In genomic region chr12:3911831-3912348, GRCm38 (mm10) we compare ENCODE assay signal across 25 mouse cellular contexts. TPM values are rescaled to one million over a fixed set of nuclear protein-coding genes. Genes with fewer than 3 reads are reported as not detected.
DNase-seq lines count a peak whose midpoint lies in the region; ATAC-seq and TF ChIP-seq lines count a peak whose summit lies in the region.
"Had no signal": no experiment of that assay in that cellular context is flagged by ENCODE, and none has a peak within 500 bp of the region (broad histone marks: within the 10 kb centered on the region; RNA-seq: fewer than 3 reads in every experiment).

No protein-coding gene starts in this region.

- H3K4me3 ChIP-seq in heart, embryonic 10.5 days: no peak overlapping the region
- H3K4me3 ChIP-seq in intestine, embryonic 15.5 days (replicated peaks): no peak overlapping the region
- no peak overlapping the region for H3K4me3 ChIP-seq in intestine, postnatal 0 days (ENCODE audit: low read depth, low read length)
- no peak overlapping the region for H3K4me3 ChIP-seq in liver, embryonic 16.5 days (ENCODE audit: low read depth, low read length)
- H3K4me3 ChIP-seq: embryonic facial prominence, embryonic 13.5 days; forebrain, embryonic 10.5 days; forebrain, embryonic 13.5 days; heart, embryonic 13.5 days had no signal

- no peaks in the 10 kb centered on the region for H3K27me3 ChIP-seq in heart, embryonic 10.5 days (ENCODE audit: insufficient read depth, poor library complexity, severe bottlenecking)
- no peaks in the 10 kb centered on the region for H3K27me3 ChIP-seq in intestine, embryonic 15.5 days (replicated peaks)
- H3K27me3 ChIP-seq in intestine, postnatal 0 days (replicated peaks; ENCODE audit: control insufficient read depth, insufficient read depth, low read length): no peaks in the 10 kb centered on the region
- H3K27me3 ChIP-seq in liver, embryonic 16.5 days (ENCODE audit: control insufficient read depth, insufficient read depth, low read depth, low read length): no peaks in the 10 kb centered on the region
- H3K27me3 ChIP-seq: CH12.LX; embryonic facial prominence, embryonic 13.5 days; forebrain, embryonic 13.5 days; heart, embryonic 13.5 days; Patski had no signal

- no peak overlapping the region for H3K4me2 ChIP-seq in intestine, embryonic 15.5 days (replicated peaks)
- no peak overlapping the region for H3K4me2 ChIP-seq in intestine, postnatal 0 days (replicated peaks; ENCODE audit: low read depth)
- H3K4me2 ChIP-seq in liver, embryonic 16.5 days (ENCODE audit: low read depth, low read length): no peak overlapping the region
- H3K4me2 ChIP-seq: embryonic facial prominence, embryonic 13.5 days; forebrain, embryonic 13.5 days; heart, embryonic 13.5 days; hindbrain, embryonic 14.5 days had no signal

- no peak overlapping the region for H3K9ac ChIP-seq in intestine, embryonic 15.5 days
- no peak overlapping the region for H3K9ac ChIP-seq in intestine, postnatal 0 days (ENCODE audit: low read depth, low read length)
- no peak overlapping the region for H3K9ac ChIP-seq in liver, embryonic 16.5 days (ENCODE audit: low read depth, low read length)
- H3K9ac ChIP-seq: embryonic facial prominence, embryonic 13.5 days; forebrain, embryonic 13.5 days; heart, embryonic 13.5 days; hindbrain, embryonic 14.5 days had no signal

- no peak for TF ChIP-seq CTCF in intestine, postnatal 0 days (IDR thresholded peaks at IDR 0.05; ENCODE audit: low read depth)

- 89% methylated on average over 7 of the region's 7 CpGs for WGBS in heart, embryonic 10.5 days
- WGBS in intestine, embryonic 15.5 days: 87% methylated on average over 7 of the region's 7 CpGs
- WGBS in intestine, postnatal 0 days: 87% methylated on average over 7 of the region's 7 CpGs
- WGBS in liver, embryonic 16.5 days (ENCODE audit: insufficient replicate concordance): 69% methylated on average over 7 of the region's 7 CpGs

- peaks cover 6% of the 10 kb centered on the region; the same call in 1 of the 2 replicates for H3K4me1 ChIP-seq in heart, embryonic 10.5 days
- no peaks in the 10 kb centered on the region for H3K4me1 ChIP-seq in intestine, embryonic 15.5 days (replicated peaks)
- no peaks in the 10 kb centered on the region for H3K4me1 ChIP-seq in intestine, postnatal 0 days (replicated peaks; ENCODE audit: control insufficient read depth, insufficient read depth, low read length)
- H3K4me1 ChIP-seq in liver, embryonic 16.5 days (ENCODE audit: control insufficient read depth, low read depth, low read length): no peaks in the 10 kb centered on the region; the same call in 1 of the 2 replicates
- H3K4me1 ChIP-seq: embryonic facial prominence, embryonic 13.5 days; forebrain, embryonic 13.5 days had no signal

- intact Hi-C loops in gastrocnemius, postnatal 14 days (cut with DNase I; ENCODE audit: low total_unique reads): no loop called here

- no peak overlapping the region for H3K27ac ChIP-seq in heart, embryonic 10.5 days
- no peak overlapping the region for H3K27ac ChIP-seq in intestine, embryonic 15.5 days
- no peak overlapping the region for H3K27ac ChIP-seq in intestine, postnatal 0 days (ENCODE audit: low read depth, low read length)
- H3K27ac ChIP-seq in liver, embryonic 16.5 days (ENCODE audit: low read length): no peak overlapping the region
- H3K27ac ChIP-seq: embryonic facial prominence, embryonic 13.5 days; forebrain, embryonic 10.5 days; forebrain, embryonic 13.5 days; heart, embryonic 13.5 days; hindbrain, embryonic 14.5 days had no signal

- no peaks in the 10 kb centered on the region for H3K9me3 ChIP-seq in heart, embryonic 10.5 days
- no peaks in the 10 kb centered on the region for H3K9me3 ChIP-seq in intestine, embryonic 15.5 days
- no peaks in the 10 kb centered on the region for H3K9me3 ChIP-seq in intestine, postnatal 0 days (ENCODE audit: control insufficient read depth)
- no peaks in the 10 kb centered on the region for H3K9me3 ChIP-seq in liver, embryonic 16.5 days (replicated peaks; ENCODE audit: control insufficient read depth, low read length)
- H3K9me3 ChIP-seq: embryonic facial prominence, embryonic 13.5 days; forebrain, embryonic 10.5 days; forebrain, embryonic 13.5 days; G1E; heart, embryonic 13.5 days had no signal

- peaks cover 41% of the 10 kb centered on the region for H3K36me3 ChIP-seq in heart, embryonic 10.5 days
- peaks cover 28% of the 10 kb centered on the region for H3K36me3 ChIP-seq in intestine, embryonic 15.5 days
- H3K36me3 ChIP-seq in intestine, postnatal 0 days (ENCODE audit: control insufficient read depth, insufficient read depth): peaks cover 48% of the 10 kb centered on the region
- 0 out of 2 replicates have a peak, but pooled peaks cover 2% of the 10 kb centered on the region for H3K36me3 ChIP-seq in liver, embryonic 16.5 days (ENCODE audit: control insufficient read depth, insufficient read depth)
- H3K36me3 ChIP-seq: G1E had no signal

- 0 out of 2 replicates have a peak, but pooled peaks have one; percentile 7 for ATAC-seq in intestine, embryonic 15.5 days
- no peak for ATAC-seq in intestine, postnatal 0 days
- ATAC-seq in liver, embryonic 16.5 days (ENCODE audit: low read depth): peak; percentile 38; the same call in 1 of the 2 replicates
- ATAC-seq: forebrain, embryonic 13.5 days; forebrain, embryonic 16.5 days; Patski had no signal

- peak; percentile 91 for DNase-seq in heart, adult 11 months
- DNase-seq in heart, embryonic 10.5 days (ENCODE audit: low spot score): no peak
- no peak for DNase-seq in liver
- DNase-seq in gastrocnemius, postnatal 14 days: no peak
- DNase-seq: adrenal gland, postnatal 10 days; adrenal gland, postnatal 36 days; B cell, adult 2 months; cerebellum, adult 18-20 months; cerebellum, adult 9-10 months; gastrocnemius, postnatal 10 days; heart, adult 18-20 months had no signal

RNA-seq across cellular contexts. Expression of gene Pomc, which starts 42.9 kb away (rescaled TPM):
- 3.1 and 4.0 TPM in 2 replicates for polyA plus RNA-seq in heart, embryonic 10.5 days (2016; fragmentation: Nextera tagmentation; extraction: Ambion mirVana)
- polyA plus RNA-seq in intestine, embryonic 15.5 days (2015; fragmentation: Nextera tagmentation; extraction: Ambion mirVana): 2.4 and 3.4 TPM in 2 replicates
- polyA plus RNA-seq in intestine, postnatal 0 days (2015; fragmentation: Nextera tagmentation; extraction: Ambion mirVana): 1.0 and 1.3 TPM in 2 replicates
- 0.28 and 0.34 TPM in 2 replicates for polyA plus RNA-seq in liver, embryonic 16.5 days (2015; fragmentation: Nextera tagmentation; extraction: Ambion mirVana)
- total RNA-seq in gastrocnemius, postnatal 14 days (2021): under 1 TPM; 0.29 to 0.31 TPM
- total RNA-seq: common myeloid progenitor, adult 5-6 weeks; G1E; gastrocnemius, adult 18-20 months had no signal
- polyA plus RNA-seq: G1E, Patski had no signal
